Mouse (Mus musculus) liver, embryonic 13.5 days (tissue): ENCODE measurements around the gene Tm9sf3. TPM values are rescaled to one million over a fixed set of nuclear protein-coding genes. Genes with fewer than 3 reads are reported as not detected.
A peak's percentile ranks its signal among the peaks of the same experiment; 100 is the strongest.

Experiments
- ATAC-seq: fragments of 200-750 bp; cut with Nextera tagmentation; 2 replicates; pipeline ENCODE4 v1.8.0; 2017; ENCODE audit warnings: low read depth, mild to moderate bottlenecking, moderate number of reproducible peaks, moderate library complexity
- DNase-seq: peaks from one replicate; pipeline ENCODE4 v3.0.0; 2022
- H3K27ac ChIP-seq: fragments of 300-500 bp; sonication (generic); 2 replicates; pipeline ENCODE4 v1.5.1; 2015; ENCODE audit warnings: moderate library complexity, mild to moderate bottlenecking, inconsistent platforms
- H3K27me3 ChIP-seq: fragments of 300-500 bp; sonication (generic); 2 replicates; pipeline ENCODE4 v1.6.1; 2015; ENCODE audit warnings: mild to moderate bottlenecking, inconsistent platforms
- H3K36me3 ChIP-seq: fragments of 300-500 bp; sonication (generic); 2 replicates; pipeline ENCODE4 v1.6.1; 2015; ENCODE audit warnings: mild to moderate bottlenecking, inconsistent platforms
- H3K4me1 ChIP-seq: fragments of 300-500 bp; sonication (generic); replicated peaks from 2 replicates; pipeline ENCODE4 v1.6.1; 2015; ENCODE audit warnings: inconsistent platforms
- H3K4me2 ChIP-seq: fragments of 300-500 bp; sonication (generic); 2 replicates; pipeline ENCODE4 v1.6.1; 2015; ENCODE audit warnings: inconsistent platforms, mild to moderate bottlenecking, moderate library complexity
- H3K4me3 ChIP-seq: fragments of 300-500 bp; sonication (generic); replicated peaks from 2 replicates; pipeline ENCODE4 v1.5.1; 2015; ENCODE audit warnings: mild to moderate bottlenecking, inconsistent platforms
- H3K9ac ChIP-seq: fragments of 300-500 bp; sonication (generic); 2 replicates; pipeline ENCODE4 v1.6.1; 2015; ENCODE audit warnings: mild to moderate bottlenecking, inconsistent platforms
- H3K9me3 ChIP-seq: fragments of 300-500 bp; sonication (generic); replicated peaks from 2 replicates; pipeline ENCODE4 v1.6.1; 2016; ENCODE audit warnings: inconsistent platforms
- WGBS: fragments of 180-500 bp; shearing (Covaris S2); methylation state at CpG from one replicate; pipeline ENCODE4 v1.1.7; 2015; ENCODE audit not compliant: insufficient replicate concordance; 5-methylcytosine and 5-hydroxymethylcytosine counted together
- polyA plus RNA-seq: library from polyadenylated mRNA; unstranded; fragments of >200 nt; fragmentation: Nextera tagmentation; extraction: Ambion mirVana; gene quantifications from 2 replicates; pipeline ENCODE4 v1.2.1, GENCODE M21; 2015

Tm9sf3 gene
- polyA plus RNA-seq, 1 experiment from 2014 or later = 58.2 TPM

- H3K4me2 ChIP-seq = peak overlapping the region; percentile 82
- H3K36me3 ChIP-seq = 0 out of 2 replicates have a peak, but pooled peaks cover 3% of the 10 kb centered on the region
- peaks cover 47% of the 10 kb centered on the region for H3K4me1 ChIP-seq
- ATAC-seq (peak; percentile 85), DNase-seq (peak; percentile 64)
- WGBS = 3% methylated on average over 51 of the region's 51 CpGs
- peak overlapping the region; percentile 95 for H3K4me3 ChIP-seq
- H3K9ac ChIP-seq = peak overlapping the region; percentile 95
- peak overlapping the region; percentile 93 for H3K27ac ChIP-seq
- H3K9me3 ChIP-seq = no peaks in the 10 kb centered on the region
- no peaks in the 10 kb centered on the region for H3K27me3 ChIP-seq
Observed at GRCm38 (mm10) chr19:41262712-41263629, 826 bp downstream of the Tm9sf3 start.

- Histone ChIP-seq H3K4me1 (peaks cover 47% of the 10 kb centered on the region), H3K9me3 (no peaks in the 10 kb centered on the region), H3K27ac (no peak overlapping the region), H3K4me2 (peak overlapping the region; percentile 20; the same call in 1 of the 2 replicates), H3K4me3 (no peak overlapping the region), H3K36me3 (peaks cover 3% of the 10 kb centered on the region), H3K9ac (no peak overlapping the region), H3K27me3 (no peaks in the 10 kb centered on the region)
- WGBS = 80% methylated on average over 3 of the region's 3 CpGs
- ATAC-seq (no peak), DNase-seq (no peak)
Observed at GRCm38 (mm10) chr19:41260736-41261135, 3.1 kb downstream of the Tm9sf3 start.

GRCm38 (mm10) chr19:41259256-41259655, 4.5 kb downstream of the Tm9sf3 start:
- Histone ChIP-seq H3K9ac (no peak overlapping the region), H3K27me3 (no peaks in the 10 kb centered on the region), H3K9me3 (no peaks in the 10 kb centered on the region), H3K27ac (no peak overlapping the region), H3K4me1 (peaks cover 39% of the 10 kb centered on the region), H3K4me3 (no peak overlapping the region), H3K4me2 (no peak overlapping the region), H3K36me3 (peaks cover 8% of the 10 kb centered on the region)
- no peak for DNase-seq
- no peak for ATAC-seq
- WGBS = 59% methylated on average over 6 of the region's 6 CpGs

- 28% methylated on average over 2 of the region's 2 CpGs for WGBS
- peaks cover 10% of the 10 kb centered on the region for H3K36me3 ChIP-seq
- H3K4me3 ChIP-seq = no peak overlapping the region
- H3K27me3 ChIP-seq = no peaks in the 10 kb centered on the region
- no peak overlapping the region for H3K9ac ChIP-seq
- no peak overlapping the region for H3K27ac ChIP-seq
- H3K9me3 ChIP-seq = no peaks in the 10 kb centered on the region
- ATAC-seq = no peak
- peaks cover 39% of the 10 kb centered on the region for H3K4me1 ChIP-seq
- no peak overlapping the region for H3K4me2 ChIP-seq
- peak; percentile 24 for DNase-seq
Observed at GRCm38 (mm10) chr19:41258707-41259106, 5.1 kb downstream of the Tm9sf3 start.

- H3K9ac ChIP-seq = no peak overlapping the region
- DNase-seq (no peak), ATAC-seq (no peak)
- H3K9me3 ChIP-seq = no peaks in the 10 kb centered on the region
- H3K27ac ChIP-seq = no peak overlapping the region
- no peaks in the 10 kb centered on the region for H3K27me3 ChIP-seq
- peaks cover 9% of the 10 kb centered on the region for H3K4me1 ChIP-seq
- H3K4me2 ChIP-seq = no peak overlapping the region
- H3K4me3 ChIP-seq = no peak overlapping the region
- peaks cover 12% of the 10 kb centered on the region for H3K36me3 ChIP-seq
- WGBS = 76% methylated on average over 5 of the region's 5 CpGs
Observed at GRCm38 (mm10) chr19:41254584-41254983, 9.2 kb downstream of the Tm9sf3 start.

- Histone ChIP-seq H3K27me3 (no peaks in the 10 kb centered on the region), H3K27ac (no peak overlapping the region), H3K4me1 (no peaks in the 10 kb centered on the region), H3K9ac (no peak overlapping the region), H3K36me3 (peaks cover 33% of the 10 kb centered on the region), H3K4me2 (no peak overlapping the region), H3K9me3 (no peaks in the 10 kb centered on the region), H3K4me3 (no peak overlapping the region)
- no peak for DNase-seq
- WGBS = 72% methylated on average over 4 of the region's 4 CpGs
- no peak for ATAC-seq
Observed at GRCm38 (mm10) chr19:41248968-41249367, 14.8 kb downstream of the Tm9sf3 start.

- no peak overlapping the region for H3K4me3 ChIP-seq
- no peak for DNase-seq
- H3K27me3 ChIP-seq = no peaks in the 10 kb centered on the region
- no peak overlapping the region for H3K27ac ChIP-seq
- H3K9ac ChIP-seq = no peak overlapping the region
- no peak overlapping the region for H3K4me2 ChIP-seq
- 80% methylated on average over 3 of the region's 3 CpGs for WGBS
- H3K9me3 ChIP-seq = no peaks in the 10 kb centered on the region
- peaks cover 28% of the 10 kb centered on the region for H3K36me3 ChIP-seq
- ATAC-seq = no peak
- H3K4me1 ChIP-seq = no peaks in the 10 kb centered on the region
Observed at GRCm38 (mm10) chr19:41248271-41248670, 15.5 kb downstream of the Tm9sf3 start.

GRCm38 (mm10) chr19:41246271-41246670, 17.5 kb downstream of the Tm9sf3 start:
- Histone ChIP-seq H3K36me3 (peaks cover 48% of the 10 kb centered on the region), H3K9me3 (no peaks in the 10 kb centered on the region), H3K4me3 (no peak overlapping the region), H3K9ac (no peak overlapping the region), H3K27me3 (no peaks in the 10 kb centered on the region), H3K4me2 (no peak overlapping the region), H3K27ac (no peak overlapping the region), H3K4me1 (no peaks in the 10 kb centered on the region)
- no peak for ATAC-seq
- no peak for DNase-seq
- WGBS = 71% methylated on average over 4 of the region's 4 CpGs

- DNase-seq = peak; percentile 16
- no peak overlapping the region for H3K4me2 ChIP-seq
- no peak overlapping the region for H3K4me3 ChIP-seq
- H3K4me1 ChIP-seq = no peaks in the 10 kb centered on the region
- no peaks in the 10 kb centered on the region for H3K9me3 ChIP-seq
- no peak overlapping the region for H3K27ac ChIP-seq
- no peak overlapping the region for H3K9ac ChIP-seq
- WGBS = 59% methylated on average over 6 of the region's 6 CpGs
- H3K36me3 ChIP-seq = peaks cover 60% of the 10 kb centered on the region
- ATAC-seq = no peak
- no peaks in the 10 kb centered on the region for H3K27me3 ChIP-seq
Observed at GRCm38 (mm10) chr19:41244581-41244980, 19.2 kb downstream of the Tm9sf3 start.

GRCm38 (mm10) chr19:41241997-41242396, 21.8 kb downstream of the Tm9sf3 start:
- no peak overlapping the region for H3K27ac ChIP-seq

GRCm38 (mm10) chr19:41233698-41234097, 30.1 kb downstream of the Tm9sf3 start:
- Histone ChIP-seq H3K27ac (no peak overlapping the region), H3K4me3 (no peak overlapping the region), H3K4me1 (no peaks in the 10 kb centered on the region), H3K36me3 (peaks cover 74% of the 10 kb centered on the region), H3K9me3 (no peaks in the 10 kb centered on the region), H3K9ac (no peak overlapping the region), H3K27me3 (no peaks in the 10 kb centered on the region), H3K4me2 (no peak overlapping the region)
- no peak for ATAC-seq
- no peak for DNase-seq
- WGBS = 78% methylated on average over 4 of the region's 4 CpGs

More at GRCm38 (mm10) chr19:41241997-41242396, 21.8 kb downstream of the Tm9sf3 start:
- no peaks in the 10 kb centered on the region for H3K4me1 ChIP-seq
- H3K27me3 ChIP-seq = no peaks in the 10 kb centered on the region
- no peak for DNase-seq
- WGBS = 79% methylated on average over 5 of the region's 5 CpGs
- ATAC-seq = no peak
- H3K4me3 ChIP-seq = no peak overlapping the region
- no peak overlapping the region for H3K9ac ChIP-seq
- no peak overlapping the region for H3K4me2 ChIP-seq
- no peaks in the 10 kb centered on the region for H3K9me3 ChIP-seq
- peaks cover 65% of the 10 kb centered on the region for H3K36me3 ChIP-seq

- peaks cover 8% of the 10 kb centered on the region for H3K4me1 ChIP-seq
- DNase-seq = no peak
- H3K36me3 ChIP-seq = peaks cover 10% of the 10 kb centered on the region
- H3K4me2 ChIP-seq = no peak overlapping the region
- no peak for ATAC-seq
- 27% methylated on average over 7 of the region's 7 CpGs for WGBS
- H3K27ac ChIP-seq = no peak overlapping the region
- H3K27me3 ChIP-seq = peaks cover 53% of the 10 kb centered on the region
- H3K9me3 ChIP-seq = no peaks in the 10 kb centered on the region
- no peak overlapping the region for H3K9ac ChIP-seq
- H3K4me3 ChIP-seq = no peak overlapping the region
Observed at GRCm38 (mm10) chr19:41208326-41208725, 55.5 kb downstream of the Tm9sf3 start.
